Mouse (Mus musculus): ENCODE data around the gene Olfr547.
"Not testable (repeated sequence)": the region's sequence is repeated elsewhere in the genome, so short reads cannot be mapped to it uniquely, and the experiment has no call there.

The Olfr547 gene

GRCm38 (mm10) chr7:102534449-102534848 is at the start of gene Olfr547:
Olfr547 (plus strand) TSS chr7:102534749.
- no peak for DNase-seq (ENCODE audit: low spot score)

GRCm38 (mm10) chr7:102484766-102485165 is 49.8 kb upstream of the Olfr547 start:
- DNase-seq (ENCODE audit: low spot score), result not testable (repeated sequence)

- no peak for DNase-seq (ENCODE audit: low spot score)
Measured at GRCm38 (mm10) chr7:102486105-102486504, 48.4 kb upstream of the Olfr547 start.

- no peak for DNase-seq (ENCODE audit: low spot score)
Measured at GRCm38 (mm10) chr7:102488161-102488560, 46.4 kb upstream of the Olfr547 start, which contains the start of gene Olfr544. Olfr544 (minus strand) TSS chr7:102488313.

- not testable (repeated sequence) for DNase-seq (ENCODE audit: low spot score)
Measured at GRCm38 (mm10) chr7:102494416-102494815, 40.1 kb upstream of the Olfr547 start.

- DNase-seq (ENCODE audit: low spot score), result no peak
Measured at GRCm38 (mm10) chr7:102499473-102499872, 35.1 kb upstream of the Olfr547 start, which contains the start of gene Olfr545. Olfr545 (minus strand) TSS chr7:102499573.

- no peak for DNase-seq (ENCODE audit: low spot score)
Measured at GRCm38 (mm10) chr7:102501986-102502385, 32.6 kb upstream of the Olfr547 start.

- DNase-seq (ENCODE audit: low spot score), result peak; percentile 61
Measured at GRCm38 (mm10) chr7:102506848-102507247, 27.7 kb upstream of the Olfr547 start.

GRCm38 (mm10) chr7:102508066-102508465 is 26.5 kb upstream of the Olfr547 start:
- DNase-seq (ENCODE audit: low spot score), result no peak

- no peak for DNase-seq (ENCODE audit: low spot score)
Measured at GRCm38 (mm10) chr7:102508666-102509065, 25.9 kb upstream of the Olfr547 start.

- no peak for DNase-seq (ENCODE audit: low spot score)
Measured at GRCm38 (mm10) chr7:102509726-102510125, 24.8 kb upstream of the Olfr547 start.

GRCm38 (mm10) chr7:102511927-102512326 is 22.6 kb upstream of the Olfr547 start:
- no peak for DNase-seq (ENCODE audit: low spot score)

GRCm38 (mm10) chr7:102512814-102513435 is 21.6 kb upstream of the Olfr547 start:
- peak; percentile 81 for DNase-seq (ENCODE audit: low spot score)

- no peak for DNase-seq (ENCODE audit: low spot score)
Measured at GRCm38 (mm10) chr7:102514144-102514543, 20.4 kb upstream of the Olfr547 start.

- DNase-seq (ENCODE audit: low spot score), result peak; percentile 2
Measured at GRCm38 (mm10) chr7:102516261-102517050, 18.1 kb upstream of the Olfr547 start.

GRCm38 (mm10) chr7:102517051-102517335 is 17.6 kb upstream of the Olfr547 start:
- no peak for DNase-seq (ENCODE audit: low spot score)

GRCm38 (mm10) chr7:102529052-102529451 is 5.5 kb upstream of the Olfr547 start:
- no peak for DNase-seq (ENCODE audit: low spot score)

GRCm38 (mm10) chr7:102540596-102540995 is 6.0 kb downstream of the Olfr547 start, which contains the start of gene Olfr548-ps1:
Olfr548-ps1 (plus strand) TSS chr7:102540896.
- DNase-seq (ENCODE audit: low spot score), result no peak

GRCm38 (mm10) chr7:102541251-102541650 is 6.7 kb downstream of the Olfr547 start:
- DNase-seq (ENCODE audit: low spot score), result no peak

GRCm38 (mm10) chr7:102549570-102549969 is 15.0 kb downstream of the Olfr547 start, which contains the start of gene Olfr549:
Olfr549 (plus strand) TSS chr7:102549870.
- DNase-seq (ENCODE audit: low spot score), result no peak

- no peak for DNase-seq (ENCODE audit: low spot score)
Measured at GRCm38 (mm10) chr7:102553279-102553678, 18.7 kb downstream of the Olfr547 start.

- DNase-seq (ENCODE audit: low spot score), result peak; percentile 96
Measured at GRCm38 (mm10) chr7:102564999-102565997, 30.7 kb downstream of the Olfr547 start, which contains the start of gene Trim21. Trim21 (minus strand) TSS chr7:102565486.
